ENCODE assay signal across 7 mouse cellular contexts in genomic region chr4:133751521-133752448, GRCm38 (mm10). TPM values are rescaled to one million over a fixed set of nuclear protein-coding genes. Genes with fewer than 3 reads are reported as not detected.
DNase-seq lines count a peak whose midpoint lies in the region; ATAC-seq lines count a peak whose summit lies in the region.

No protein-coding gene starts in this region.

- H3K9ac ChIP-seq in forebrain, embryonic 15.5 days (replicated peaks), result peak overlapping the region; percentile 97
- H3K9ac ChIP-seq in hindbrain, embryonic 11.5 days (ENCODE audit: low read depth, low read length), result peak overlapping the region; percentile 100

- no peaks in the 10 kb centered on the region for H3K36me3 ChIP-seq in forebrain, embryonic 15.5 days
- no peaks in the 10 kb centered on the region for H3K36me3 ChIP-seq in hindbrain, embryonic 11.5 days (ENCODE audit: control insufficient read depth, insufficient read depth, low read length)

- ATAC-seq in cerebellum, adult (ENCODE audit: insufficient number of reproducible peaks, low FRiP score, low TSS enrichment), result peak; percentile 27; the same call in 1 of the 2 replicates
- ATAC-seq in forebrain, embryonic 15.5 days (replicated peaks), result no peak
- no peak for ATAC-seq in hindbrain, embryonic 11.5 days (ENCODE audit: low FRiP score)
- ATAC-seq in megakaryocyte, adult 5-6 weeks (ENCODE audit: poor library complexity, severe bottlenecking), result peak; percentile 15; the same call in 1 of the 2 replicates

- WGBS in forebrain, embryonic 15.5 days, result under 1% methylated on average over 30 of the region's 31 CpGs
- under 1% methylated on average over 22 of the region's 31 CpGs for WGBS in hindbrain, embryonic 11.5 days

- H3K9me3 ChIP-seq in forebrain, embryonic 15.5 days, result no peaks in the 10 kb centered on the region
- H3K9me3 ChIP-seq in hindbrain, embryonic 11.5 days (ENCODE audit: control insufficient read depth, low read length), result no peaks in the 10 kb centered on the region

- peak overlapping the region; percentile 69 for H3K4me2 ChIP-seq in forebrain, embryonic 15.5 days (replicated peaks)
- H3K4me2 ChIP-seq in hindbrain, embryonic 11.5 days (replicated peaks; ENCODE audit: low read depth, low read length), result peak overlapping the region; percentile 87

- DNase-seq in R1 (ENCODE audit: low read depth, low spot score), result peak; percentile 64
- peak; percentile 59 for DNase-seq in hindbrain, embryonic 11.5 days (ENCODE audit: low spot score)
- DNase-seq in layer of hippocampus, adult 9-11 months, result peak; percentile 65
- DNase-seq in skeletal muscle tissue, adult 2 months (ENCODE audit: low read depth, low spot score), result peak; percentile 83

- peaks cover 53% of the 10 kb centered on the region for H3K4me1 ChIP-seq in forebrain, embryonic 15.5 days
- H3K4me1 ChIP-seq in hindbrain, embryonic 11.5 days (replicated peaks; ENCODE audit: control insufficient read depth, insufficient read depth, low read length), result peaks cover 10% of the 10 kb centered on the region; the same call in 1 of the 2 replicates

- H3K27ac ChIP-seq in forebrain, embryonic 15.5 days (replicated peaks), result peak overlapping the region; percentile 100
- peak overlapping the region; percentile 100 for H3K27ac ChIP-seq in hindbrain, embryonic 11.5 days (ENCODE audit: low read depth, low read length)

- peak overlapping the region; percentile 97 for H3K4me3 ChIP-seq in forebrain, embryonic 15.5 days
- H3K4me3 ChIP-seq in hindbrain, embryonic 11.5 days (ENCODE audit: low read depth, low read length), result peak overlapping the region; percentile 100

- H3K27me3 ChIP-seq in forebrain, embryonic 15.5 days, result no peaks in the 10 kb centered on the region
- H3K27me3 ChIP-seq in hindbrain, embryonic 11.5 days (ENCODE audit: control insufficient read depth, insufficient read depth, low read length), result no peaks in the 10 kb centered on the region

RNA-seq across cellular contexts. Expression of gene Arid1a, which starts 4.8 kb away (rescaled TPM):
- 40.1 and 40.9 TPM in 2 replicates for polyA plus RNA-seq in forebrain, embryonic 15.5 days (2015; fragmentation: Nextera tagmentation; extraction: Ambion mirVana)
- polyA plus RNA-seq in hindbrain, embryonic 11.5 days (2014; fragmentation: Nextera tagmentation; extraction: Ambion mirVana), result 40.8 and 51.6 TPM in 2 replicates
- total RNA-seq in megakaryocyte, adult 5-6 weeks (2015), result 95.9 and 112 TPM in 2 replicates
- total RNA-seq in megakaryocyte, adult 5-6 weeks (2017), result 29.7 and 40.6 TPM in 2 replicates

Comparison
In these comparisons a context has a peak if more than half of its experiments do, and no peak if none do; other contexts are left out.
1. ATAC-seq: peak in cerebellum, adult (single experiment) and megakaryocyte, adult 5-6 weeks (single experiment); none in forebrain, embryonic 15.5 days (single experiment) and hindbrain, embryonic 11.5 days (single experiment).
2. Peak in every context shown above with its lines, with median percentiles within 50 percentile points of each other: DNase-seq.